Mouse (Mus musculus): ENCODE results near the gene Galnt6.

The Galnt6 gene

GRCm38 (mm10) chr15:100754041-100754440 lies 24.9 kb upstream of the Galnt6 start:
- DNase-seq (ENCODE audit: low spot score), result no peak

- DNase-seq (ENCODE audit: low spot score), result no peak
Observed at GRCm38 (mm10) chr15:100753045-100753444, 23.9 kb upstream of the Galnt6 start.

- no peak for DNase-seq (ENCODE audit: low spot score)
Observed at GRCm38 (mm10) chr15:100752439-100752838, 23.3 kb upstream of the Galnt6 start.

- DNase-seq (ENCODE audit: low spot score), result no peak
Observed at GRCm38 (mm10) chr15:100749751-100750538, 20.8 kb upstream of the Galnt6 start.

- DNase-seq (ENCODE audit: low spot score), result no peak
Observed at GRCm38 (mm10) chr15:100748584-100748983, 19.4 kb upstream of the Galnt6 start.

GRCm38 (mm10) chr15:100747121-100747963 lies 18.2 kb upstream of the Galnt6 start:
- DNase-seq (ENCODE audit: low spot score), result no peak

- DNase-seq (ENCODE audit: low spot score), result no peak
Observed at GRCm38 (mm10) chr15:100746478-100747120, 17.4 kb upstream of the Galnt6 start.

- DNase-seq (ENCODE audit: low spot score), result no peak
Observed at GRCm38 (mm10) chr15:100743238-100743637, 14.1 kb upstream of the Galnt6 start.

- no peak for DNase-seq (ENCODE audit: low spot score)
Observed at GRCm38 (mm10) chr15:100739442-100739841, 10.3 kb upstream of the Galnt6 start.

GRCm38 (mm10) chr15:100738351-100738781 lies 9.2 kb upstream of the Galnt6 start:
- no peak for DNase-seq (ENCODE audit: low spot score)

GRCm38 (mm10) chr15:100737667-100738066 lies 8.5 kb upstream of the Galnt6 start:
- DNase-seq (ENCODE audit: low spot score), result no peak

GRCm38 (mm10) chr15:100735953-100736300 lies 6.8 kb upstream of the Galnt6 start:
- DNase-seq (ENCODE audit: low spot score), result no peak

- DNase-seq (ENCODE audit: low spot score), result no peak
Observed at GRCm38 (mm10) chr15:100735095-100735952, 6.1 kb upstream of the Galnt6 start.

GRCm38 (mm10) chr15:100732580-100732979 lies 3.4 kb upstream of the Galnt6 start:
- DNase-seq (ENCODE audit: low spot score), result no peak

- DNase-seq (ENCODE audit: low spot score), result no peak
Observed at GRCm38 (mm10) chr15:100731081-100731480, 1.9 kb upstream of the Galnt6 start.

- no peak for DNase-seq (ENCODE audit: low spot score)
Observed at GRCm38 (mm10) chr15:100728586-100728985, 590 bp downstream of the Galnt6 start.

GRCm38 (mm10) chr15:100727834-100728233 lies 1.3 kb downstream of the Galnt6 start:
- DNase-seq (ENCODE audit: low spot score), result no peak

- DNase-seq (ENCODE audit: low spot score), result no peak
Observed at GRCm38 (mm10) chr15:100726721-100727120, 2.5 kb downstream of the Galnt6 start.

- DNase-seq (ENCODE audit: low spot score), result no peak
Observed at GRCm38 (mm10) chr15:100723505-100723904, 5.7 kb downstream of the Galnt6 start.

- DNase-seq (ENCODE audit: low spot score), result no peak
Observed at GRCm38 (mm10) chr15:100722564-100722963, 6.6 kb downstream of the Galnt6 start.

GRCm38 (mm10) chr15:100722026-100722425 lies 7.2 kb downstream of the Galnt6 start:
- DNase-seq (ENCODE audit: low spot score), result no peak

- DNase-seq (ENCODE audit: low spot score), result no peak
Observed at GRCm38 (mm10) chr15:100721445-100721844, 7.7 kb downstream of the Galnt6 start.
